Mouse (Mus musculus): ENCODE measurements around the gene Ntn5.

Gene Ntn5

GRCm38 (mm10) chr7:45660746-45661478, 22.9 kb upstream of the Ntn5 start:
- DNase-seq: peak in 1 of 2 experiments; percentile 19

GRCm38 (mm10) chr7:45661702-45662101, 22.1 kb upstream of the Ntn5 start:
- DNase-seq: peak in 1 of 2 experiments; percentile 4

GRCm38 (mm10) chr7:45665303-45666138, 18.3 kb upstream of the Ntn5 start:
- peak in 1 of 2 experiments; percentile 23 for DNase-seq

GRCm38 (mm10) chr7:45666161-45666560, 17.7 kb upstream of the Ntn5 start, which contains the start of gene Fut2:
Fut2 (minus strand) TSS chr7:45666394.
- DNase-seq: peak in 1 of 2 experiments; percentile 17

- DNase-seq: peak in 1 of 2 experiments; percentile 11
Measured at GRCm38 (mm10) chr7:45667761-45668160, 16.1 kb upstream of the Ntn5 start.

GRCm38 (mm10) chr7:45668921-45669320, 14.9 kb upstream of the Ntn5 start:
- no peak for DNase-seq

- no peak for DNase-seq
Measured at GRCm38 (mm10) chr7:45677627-45678295, 6.1 kb upstream of the Ntn5 start.

- DNase-seq: no peak
Measured at GRCm38 (mm10) chr7:45678513-45678912, 5.3 kb upstream of the Ntn5 start.

- peak; percentile 57 to 71 for DNase-seq
Measured at GRCm38 (mm10) chr7:45679966-45680621, 3.7 kb upstream of the Ntn5 start.

GRCm38 (mm10) chr7:45681046-45681736, 2.6 kb upstream of the Ntn5 start:
- DNase-seq: peak; percentile 55 to 72

GRCm38 (mm10) chr7:45682144-45683126, 1.4 kb upstream of the Ntn5 start:
- peak; percentile 90 to 92 for DNase-seq

GRCm38 (mm10) chr7:45685811-45686210, 2.0 kb downstream of the Ntn5 start:
- no peak for DNase-seq

GRCm38 (mm10) chr7:45686841-45687240, 3.0 kb downstream of the Ntn5 start:
- DNase-seq: peak in 1 of 2 experiments; percentile 29

GRCm38 (mm10) chr7:45689099-45689498, 5.3 kb downstream of the Ntn5 start:
- no peak for DNase-seq

- DNase-seq: no peak
Measured at GRCm38 (mm10) chr7:45689800-45690199, 6.0 kb downstream of the Ntn5 start.

- peak in 1 of 2 experiments; percentile 5 for DNase-seq
Measured at GRCm38 (mm10) chr7:45692364-45692763, 8.5 kb downstream of the Ntn5 start.

GRCm38 (mm10) chr7:45693921-45694591, 10.2 kb downstream of the Ntn5 start, which contains the start of gene Sec1:
Sec1 (minus strand) TSS chr7:45694402.
- DNase-seq: no peak

GRCm38 (mm10) chr7:45695098-45695497, 11.3 kb downstream of the Ntn5 start:
- DNase-seq: no peak

- DNase-seq: no peak
Measured at GRCm38 (mm10) chr7:45697894-45698293, 14.1 kb downstream of the Ntn5 start.

GRCm38 (mm10) chr7:45699523-45700141, 15.8 kb downstream of the Ntn5 start, which contains the start of gene Car11:
Car11 (plus strand) TSS chr7:45699843.
- DNase-seq: peak in 1 of 2 experiments; percentile 25
